Mouse (Mus musculus): ENCODE measurements at regions not wholly inside any gene's neighbourhood (a gene's known extent, or its start where the extent isn't known, plus 50 kb on each side); places are given as distances from the start of the nearest gene placed in this dataset.

GRCm38 (mm10) chr1:94582526-94582925 lies 530.2 kb upstream of the Pdcd1 start:
- H3K27ac ChIP-seq (ENCODE audit: low read depth, low read length): no peak overlapping the region
- H3K9ac ChIP-seq (ENCODE audit: low read length): no peak overlapping the region
- no peak overlapping the region for H3K4me3 ChIP-seq (ENCODE audit: low read depth, low read length)
- H3K9me3 ChIP-seq (ENCODE audit: control insufficient read depth, low read length): no peaks in the 10 kb centered on the region
- H3K27me3 ChIP-seq (ENCODE audit: control insufficient read depth, insufficient read depth, low read length): no peaks in the 10 kb centered on the region
- DNase-seq (ENCODE audit: low spot score, missing footprints): no peak
- no peak overlapping the region for H3K4me2 ChIP-seq
- ATAC-seq (ENCODE audit: low FRiP score): no peak
- H3K4me1 ChIP-seq (ENCODE audit: control insufficient read depth, insufficient read depth, low read length): no peaks in the 10 kb centered on the region
- H3K36me3 ChIP-seq (ENCODE audit: control insufficient read depth, insufficient read depth, low read length): no peaks in the 10 kb centered on the region

GRCm38 (mm10) chr1:94581650-94582405 lies 529.5 kb upstream of the Pdcd1 start:
- no peak overlapping the region for H3K4me2 ChIP-seq
- no peak overlapping the region for H3K9ac ChIP-seq (ENCODE audit: low read length)
- H3K27ac ChIP-seq (ENCODE audit: low read depth, low read length): no peak overlapping the region
- H3K4me1 ChIP-seq (ENCODE audit: control insufficient read depth, insufficient read depth, low read length): no peaks in the 10 kb centered on the region
- no peaks in the 10 kb centered on the region for H3K27me3 ChIP-seq (ENCODE audit: control insufficient read depth, insufficient read depth, low read length)
- 78% methylated on average over 4 of the region's 4 CpGs for WGBS
- no peaks in the 10 kb centered on the region for H3K36me3 ChIP-seq (ENCODE audit: control insufficient read depth, insufficient read depth, low read length)
- no peak overlapping the region for H3K4me3 ChIP-seq (ENCODE audit: low read depth, low read length)
- no peaks in the 10 kb centered on the region for H3K9me3 ChIP-seq (ENCODE audit: control insufficient read depth, low read length)
- DNase-seq (ENCODE audit: low spot score, missing footprints): no peak
- ATAC-seq (ENCODE audit: low FRiP score): no peak

DNA sequence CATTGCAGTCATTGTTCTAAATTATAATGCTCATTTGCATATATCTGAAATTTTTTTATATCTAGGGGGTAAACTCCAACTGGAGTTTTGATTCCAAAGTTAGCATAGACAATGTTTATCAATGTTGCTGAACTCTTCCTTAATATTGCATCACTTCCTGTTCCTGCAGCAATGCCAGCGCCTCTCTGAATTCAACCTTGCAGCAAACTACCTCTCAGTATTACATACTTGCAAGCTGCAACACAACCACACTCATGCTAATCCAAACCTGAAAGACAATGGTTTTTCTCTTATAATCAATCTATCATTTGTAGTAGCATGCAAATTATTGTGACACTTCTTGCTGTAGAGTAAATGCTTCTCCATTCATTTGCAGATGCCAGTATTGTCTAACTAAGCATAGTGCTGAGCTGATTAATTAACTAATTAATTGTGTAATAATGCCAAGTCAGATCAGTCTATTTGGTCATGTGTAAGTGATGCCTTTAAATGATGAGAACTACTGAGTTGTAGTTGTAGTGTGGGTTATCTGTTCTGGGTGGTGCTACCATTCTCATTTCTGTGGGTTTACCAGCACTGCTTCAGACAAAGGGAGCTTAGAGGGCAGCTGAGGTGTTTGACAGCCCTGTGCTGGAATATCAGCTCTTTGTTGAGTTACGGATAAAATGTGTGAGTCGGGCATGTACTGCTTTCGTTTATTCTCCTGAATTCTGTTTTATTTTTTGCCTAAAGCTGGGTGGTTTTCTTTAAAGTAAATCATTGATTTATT lies 480.6 kb upstream of the Pdcd1 start:
- ATAC-seq (ENCODE audit: low FRiP score): no peak
- Histone ChIP-seq H3K9ac (ENCODE audit: low read length) (no peak overlapping the region), H3K9me3 (ENCODE audit: control insufficient read depth, low read length) (no peaks in the 10 kb centered on the region), H3K4me2 (no peak overlapping the region), H3K4me1 (ENCODE audit: control insufficient read depth, insufficient read depth, low read length) (no peaks in the 10 kb centered on the region), H3K36me3 (ENCODE audit: control insufficient read depth, insufficient read depth, low read length) (no peaks in the 10 kb centered on the region), H3K4me3 (ENCODE audit: low read depth, low read length) (no peak overlapping the region), H3K27ac (ENCODE audit: low read depth, low read length) (no peak overlapping the region), H3K27me3 (ENCODE audit: control insufficient read depth, insufficient read depth, low read length) (no peaks in the 10 kb centered on the region)
- DNase-seq (ENCODE audit: low spot score, missing footprints): no peak
- WGBS: 94% methylated on average over 4 of the region's 4 CpGs

- Histone ChIP-seq H3K9ac (ENCODE audit: low read length) (no peak overlapping the region), H3K4me2 (no peak overlapping the region), H3K36me3 (ENCODE audit: control insufficient read depth, insufficient read depth, low read length) (no peaks in the 10 kb centered on the region), H3K27ac (ENCODE audit: low read depth, low read length) (no peak overlapping the region), H3K27me3 (ENCODE audit: control insufficient read depth, insufficient read depth, low read length) (no peaks in the 10 kb centered on the region), H3K4me3 (ENCODE audit: low read depth, low read length) (no peak overlapping the region), H3K4me1 (ENCODE audit: control insufficient read depth, insufficient read depth, low read length) (no peaks in the 10 kb centered on the region), H3K9me3 (ENCODE audit: control insufficient read depth, low read length) (no peaks in the 10 kb centered on the region)
- DNase-seq (ENCODE audit: low spot score, missing footprints) (no peak), ATAC-seq (ENCODE audit: low FRiP score) (no peak)
- WGBS: 79% methylated on average over 4 of the region's 4 CpGs
These were observed 451.7 kb upstream of the Pdcd1 start for GRCm38 (mm10) chr1:94504080-94504520.

DNA sequence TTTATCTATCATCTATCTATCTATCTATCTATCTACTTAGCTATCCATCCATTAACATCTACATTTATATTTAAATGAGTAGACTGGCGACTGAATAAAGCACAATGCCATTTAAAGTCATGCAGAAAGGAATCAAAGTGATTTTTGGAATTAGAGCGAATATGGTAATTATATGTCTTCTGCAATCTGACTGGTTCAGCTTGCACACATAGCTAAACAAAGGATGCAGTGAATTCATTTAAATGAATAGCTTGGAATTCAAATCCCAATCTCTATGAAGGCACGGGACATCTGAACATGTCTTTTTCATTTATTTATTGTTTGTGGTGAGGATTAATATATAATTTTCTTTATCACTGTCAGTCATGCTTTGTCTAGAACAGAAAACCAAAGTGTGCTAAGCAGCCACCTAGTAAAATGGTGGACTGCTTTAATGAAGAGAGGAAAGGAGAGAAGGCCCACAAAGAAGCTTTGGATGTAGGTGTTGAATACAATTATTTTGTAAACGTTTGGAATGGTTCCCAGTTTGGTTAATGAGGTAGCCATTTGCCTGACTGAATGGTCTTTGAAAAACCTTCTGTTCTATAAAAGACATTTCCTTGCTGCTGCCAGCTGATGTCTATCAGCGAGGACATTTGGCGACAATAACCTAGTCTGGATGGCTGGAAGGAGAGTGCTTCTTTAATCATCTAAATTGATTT lies 451.2 kb upstream of the Pdcd1 start:
- H3K4me2 ChIP-seq: no peak overlapping the region
- H3K4me3 ChIP-seq (ENCODE audit: low read depth, low read length): no peak overlapping the region
- 80% methylated on average over 6 of the region's 6 CpGs for WGBS
- no peak overlapping the region for H3K9ac ChIP-seq (ENCODE audit: low read length)
- no peaks in the 10 kb centered on the region for H3K36me3 ChIP-seq (ENCODE audit: control insufficient read depth, insufficient read depth, low read length)
- no peaks in the 10 kb centered on the region for H3K4me1 ChIP-seq (ENCODE audit: control insufficient read depth, insufficient read depth, low read length)
- no peaks in the 10 kb centered on the region for H3K27me3 ChIP-seq (ENCODE audit: control insufficient read depth, insufficient read depth, low read length)
- no peak for DNase-seq (ENCODE audit: low spot score, missing footprints)
- no peak for ATAC-seq (ENCODE audit: low FRiP score)
- H3K27ac ChIP-seq (ENCODE audit: low read depth, low read length): no peak overlapping the region
- no peaks in the 10 kb centered on the region for H3K9me3 ChIP-seq (ENCODE audit: control insufficient read depth, low read length)

GRCm38 (mm10) chr1:94502066-94502861 lies 449.9 kb upstream of the Pdcd1 start:
- H3K27ac ChIP-seq (ENCODE audit: low read depth, low read length): no peak overlapping the region
- no peak overlapping the region for H3K9ac ChIP-seq (ENCODE audit: low read length)
- no peak overlapping the region for H3K4me2 ChIP-seq
- ATAC-seq (ENCODE audit: low FRiP score) (no peak), DNase-seq (ENCODE audit: low spot score, missing footprints) (no peak)
- H3K4me3 ChIP-seq (ENCODE audit: low read depth, low read length): no peak overlapping the region
- H3K36me3 ChIP-seq (ENCODE audit: control insufficient read depth, insufficient read depth, low read length): no peaks in the 10 kb centered on the region
- no peaks in the 10 kb centered on the region for H3K4me1 ChIP-seq (ENCODE audit: control insufficient read depth, insufficient read depth, low read length)
- WGBS: 84% methylated on average over 6 of the region's 6 CpGs
- no peaks in the 10 kb centered on the region for H3K9me3 ChIP-seq (ENCODE audit: control insufficient read depth, low read length)
- H3K27me3 ChIP-seq (ENCODE audit: control insufficient read depth, insufficient read depth, low read length): no peaks in the 10 kb centered on the region

- H3K4me2 ChIP-seq: no peak overlapping the region
- DNase-seq (ENCODE audit: low spot score, missing footprints) (no peak), ATAC-seq (ENCODE audit: low FRiP score) (no peak)
- H3K9ac ChIP-seq (ENCODE audit: low read length): no peak overlapping the region
- no peaks in the 10 kb centered on the region for H3K9me3 ChIP-seq (ENCODE audit: control insufficient read depth, low read length)
- no peaks in the 10 kb centered on the region for H3K36me3 ChIP-seq (ENCODE audit: control insufficient read depth, insufficient read depth, low read length)
- H3K4me1 ChIP-seq (ENCODE audit: control insufficient read depth, insufficient read depth, low read length): no peaks in the 10 kb centered on the region
- no peaks in the 10 kb centered on the region for H3K27me3 ChIP-seq (ENCODE audit: control insufficient read depth, insufficient read depth, low read length)
- no peak overlapping the region for H3K4me3 ChIP-seq (ENCODE audit: low read depth, low read length)
- no peak overlapping the region for H3K27ac ChIP-seq (ENCODE audit: low read depth, low read length)
- 93% methylated on average over 2 of the region's 2 CpGs for WGBS
These were observed 444.6 kb upstream of the Pdcd1 start for GRCm38 (mm10) chr1:94496992-94497391.

DNA sequence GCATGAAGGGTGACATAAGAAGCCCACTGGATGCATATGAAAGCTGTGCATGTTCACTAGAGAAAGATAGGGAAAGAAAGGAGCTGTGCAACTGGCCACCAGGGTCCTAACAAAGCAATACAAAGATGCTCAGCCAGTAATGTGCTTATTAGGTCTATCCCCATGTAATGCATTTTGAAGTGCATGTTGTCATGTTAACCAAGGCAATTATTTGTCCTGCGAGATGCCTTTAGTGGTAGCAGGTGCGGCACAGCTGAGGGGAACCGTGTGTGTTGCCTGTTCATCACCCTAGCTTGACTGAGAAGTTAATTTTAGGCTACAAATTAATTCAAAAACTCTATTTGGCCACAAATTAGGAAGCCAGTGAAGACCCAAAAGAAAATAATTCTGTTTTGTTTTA lies 444.0 kb upstream of the Pdcd1 start:
- ATAC-seq (ENCODE audit: low FRiP score) (no peak), DNase-seq (ENCODE audit: low spot score, missing footprints) (no peak)
- no peak overlapping the region for H3K4me2 ChIP-seq
- H3K9ac ChIP-seq (ENCODE audit: low read length): no peak overlapping the region
- no peak overlapping the region for H3K4me3 ChIP-seq (ENCODE audit: low read depth, low read length)
- no peaks in the 10 kb centered on the region for H3K27me3 ChIP-seq (ENCODE audit: control insufficient read depth, insufficient read depth, low read length)
- no peak overlapping the region for H3K27ac ChIP-seq (ENCODE audit: low read depth, low read length)
- H3K36me3 ChIP-seq (ENCODE audit: control insufficient read depth, insufficient read depth, low read length): no peaks in the 10 kb centered on the region
- no peaks in the 10 kb centered on the region for H3K9me3 ChIP-seq (ENCODE audit: control insufficient read depth, low read length)
- WGBS: 86% methylated on average over 3 of the region's 3 CpGs
- H3K4me1 ChIP-seq (ENCODE audit: control insufficient read depth, insufficient read depth, low read length): no peaks in the 10 kb centered on the region
